Mouse (Mus musculus) left cerebral cortex, adult 9 months (tissue): Measurements from ENCODE around the gene Syt1.

Source experiments
- DNase-seq, 2 experiments: peaks; one replicate each; pipeline ENCODE4 v3.0.0; 2022; ENCODE audit warnings: low spot score in 2 of 2

The Syt1 gene

GRCm38 (mm10) chr10:108649174-108649573 is 361.6 kb downstream of the Syt1 start:
- DNase-seq = no peak

DNA sequence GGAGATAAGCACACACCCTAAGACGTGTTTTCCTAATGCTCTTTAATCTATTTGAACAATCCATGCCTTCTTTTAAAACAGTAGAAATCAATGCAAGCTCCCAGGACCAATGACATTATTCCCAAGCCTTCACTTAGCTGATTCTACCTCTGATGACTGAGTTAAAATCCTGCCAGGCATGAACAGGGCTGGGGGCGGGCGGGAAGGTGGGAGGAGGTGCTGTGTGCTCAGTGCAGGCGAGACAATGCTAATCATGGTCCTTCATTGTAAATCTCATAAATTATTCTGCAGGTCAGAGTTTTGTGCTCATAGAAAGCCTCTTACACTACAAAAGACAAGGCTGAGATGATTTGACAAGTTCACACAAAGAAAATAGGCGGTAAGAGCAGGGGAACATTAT is 366.9 kb downstream of the Syt1 start:
- DNase-seq = no peak

DNA sequence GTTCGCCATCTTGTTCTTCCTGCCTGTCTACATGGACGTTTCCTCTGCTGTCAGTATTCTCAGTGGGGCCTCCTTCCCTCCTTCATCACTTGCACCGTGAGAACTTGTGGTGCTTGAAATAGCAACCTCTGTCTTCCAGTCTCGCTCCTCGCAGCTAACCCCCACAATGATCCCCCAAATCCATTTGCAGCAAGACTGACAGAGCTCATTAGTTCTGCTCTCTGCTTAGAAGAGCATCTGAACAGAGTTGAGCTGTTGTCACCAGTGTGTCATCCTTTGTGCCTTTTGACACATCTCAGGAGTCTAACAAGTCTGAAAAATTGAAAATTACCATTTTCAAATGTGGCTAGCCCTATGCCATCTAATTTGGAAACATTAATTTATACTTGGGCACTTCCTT is 372.7 kb downstream of the Syt1 start:
- DNase-seq = no peak

- DNase-seq = no peak
Measured at GRCm38 (mm10) chr10:108636086-108636485, 374.7 kb downstream of the Syt1 start.

GRCm38 (mm10) chr10:108635616-108636015 is 375.2 kb downstream of the Syt1 start:
- DNase-seq = no peak

DNA sequence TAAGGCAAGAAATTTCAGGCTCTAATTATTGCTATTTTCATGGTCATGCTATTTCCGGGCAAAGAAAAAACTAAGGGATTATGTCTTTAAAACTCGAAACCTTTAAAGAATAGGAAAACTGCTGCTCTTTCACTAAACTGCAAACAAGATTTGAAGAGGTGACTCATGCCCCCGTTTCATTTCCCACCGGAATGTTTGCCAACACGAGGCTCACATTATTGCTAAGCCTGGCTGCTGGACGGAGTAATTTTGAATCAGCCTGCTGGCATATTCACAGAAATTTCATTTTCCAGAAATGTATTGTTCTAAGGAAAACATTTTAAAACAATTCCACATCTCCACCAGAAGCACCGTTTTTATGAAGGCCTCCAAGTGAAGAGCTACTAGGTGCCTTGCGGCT is 379.9 kb downstream of the Syt1 start:
- DNase-seq = peak in 1 of 2 experiments; percentile 37

GRCm38 (mm10) chr10:108626404-108626803 is 384.4 kb downstream of the Syt1 start:
- no peak for DNase-seq

DNA sequence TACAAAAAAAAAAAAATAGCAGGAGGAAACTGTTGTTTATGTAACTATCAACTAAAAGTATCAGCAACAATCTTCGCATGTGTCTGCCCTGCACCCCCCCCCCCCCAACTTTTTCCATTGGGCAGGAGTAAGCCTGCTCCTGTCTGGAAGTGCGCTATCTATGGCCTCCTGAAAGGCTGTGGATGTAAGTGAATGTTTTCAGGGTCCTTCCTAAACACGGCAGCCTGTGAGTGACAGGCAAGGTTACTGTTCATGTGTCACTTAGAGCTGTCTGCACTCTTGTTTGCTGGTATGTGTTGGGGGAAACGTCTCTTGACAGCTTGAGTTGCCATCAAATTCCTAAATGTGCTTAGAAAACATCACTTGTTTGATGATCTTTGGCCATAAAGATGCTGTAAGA is 387.8 kb downstream of the Syt1 start:
- DNase-seq = no peak

DNA sequence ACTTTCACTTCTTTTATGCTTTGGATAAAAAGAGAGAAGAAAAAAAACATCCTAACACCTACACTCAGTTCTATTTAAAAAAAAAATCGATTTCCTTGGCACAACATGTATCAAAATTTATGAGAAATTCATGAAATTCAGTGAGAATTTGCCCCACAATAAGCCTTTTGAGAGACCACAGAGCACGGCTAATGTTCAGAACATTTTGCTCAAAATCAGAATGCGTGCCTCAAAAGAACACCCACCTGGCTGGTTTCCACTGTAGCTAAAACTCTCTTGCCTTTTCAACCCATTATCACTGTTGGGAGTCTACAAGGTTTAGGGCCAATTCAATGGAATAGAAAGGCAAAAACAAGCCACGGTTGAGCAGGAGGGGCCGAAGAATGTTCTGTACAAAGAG is 390.9 kb downstream of the Syt1 start:
- no peak for DNase-seq

DNA sequence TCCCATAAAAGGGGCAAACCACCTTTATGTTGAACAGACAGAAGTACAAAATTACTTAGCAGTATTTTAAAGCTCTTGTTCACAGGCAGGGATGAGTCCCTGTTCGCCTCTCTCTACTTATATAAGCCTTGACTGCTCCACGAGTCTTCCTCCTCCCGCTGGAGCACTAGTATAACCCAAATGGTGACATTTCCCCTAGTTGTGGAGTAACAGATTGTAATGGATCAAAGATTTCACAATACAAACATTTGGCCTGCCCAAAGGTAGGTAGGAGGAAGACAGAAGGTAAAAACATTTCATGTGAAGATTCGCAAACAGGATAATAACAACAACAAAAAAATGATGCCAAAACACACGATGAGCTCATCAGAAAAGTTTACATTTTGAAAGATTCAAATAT is 391.6 kb downstream of the Syt1 start:
- no peak for DNase-seq

DNA sequence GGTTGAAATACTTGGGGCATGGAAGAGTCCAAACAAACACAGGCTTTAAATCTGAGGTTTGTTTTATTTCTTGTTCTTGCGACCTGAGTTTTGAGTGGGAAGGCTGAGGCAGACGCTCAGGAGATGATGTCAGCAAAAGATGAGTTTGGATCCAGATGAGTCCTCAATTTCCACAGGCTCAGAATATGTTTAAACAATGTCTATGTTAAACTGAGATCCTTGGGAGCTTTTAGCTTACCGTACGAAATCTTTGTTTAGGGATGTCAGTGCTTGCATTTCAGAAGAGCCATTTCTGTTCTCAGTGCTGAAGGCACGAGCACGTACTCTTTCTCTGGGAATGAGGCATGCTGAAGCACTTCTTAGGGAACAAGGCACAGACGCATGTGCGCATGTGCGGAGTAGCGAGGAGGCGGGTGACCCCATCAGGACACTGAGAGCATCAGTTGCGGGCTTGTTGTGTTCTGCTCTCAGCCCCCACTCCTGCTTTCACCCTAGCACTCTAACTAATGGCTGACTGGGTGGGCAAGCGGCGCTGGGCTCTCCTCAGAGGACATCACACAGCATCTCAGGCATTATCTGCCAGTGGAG is 400.6 kb downstream of the Syt1 start:
- peak in 1 of 2 experiments; percentile 45 for DNase-seq

- DNase-seq = peak in 1 of 2 experiments; percentile 39
Measured at GRCm38 (mm10) chr10:108601672-108602412, 408.9 kb downstream of the Syt1 start.

DNA sequence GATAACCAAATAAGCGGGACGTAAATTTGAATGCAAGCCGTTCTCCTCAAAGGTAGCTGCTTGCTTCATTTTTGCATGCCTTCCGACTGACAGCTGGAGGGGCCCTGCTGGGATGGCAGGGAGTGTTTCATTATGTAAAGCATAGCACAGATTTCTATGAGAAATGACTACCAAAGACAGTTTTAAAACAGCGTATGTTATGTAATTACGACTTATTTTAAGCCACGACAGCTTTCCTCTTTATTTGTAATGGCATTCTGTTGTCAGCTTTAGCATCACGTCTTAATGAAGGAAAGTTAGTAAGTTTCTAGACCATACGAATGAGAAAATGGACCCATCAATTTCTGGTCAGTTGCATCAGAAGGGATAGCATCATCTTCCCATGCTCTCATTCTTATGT is 410.1 kb downstream of the Syt1 start:
- DNase-seq = peak; percentile 68 to 70

GRCm38 (mm10) chr10:108597385-108597784 is 413.4 kb downstream of the Syt1 start:
- DNase-seq = peak in 1 of 2 experiments; percentile 25

- DNase-seq = no peak
Measured at GRCm38 (mm10) chr10:108596162-108596927, 414.4 kb downstream of the Syt1 start.

GRCm38 (mm10) chr10:108589355-108589754 is 421.4 kb downstream of the Syt1 start:
- no peak for DNase-seq

- DNase-seq = no peak
Measured at GRCm38 (mm10) chr10:108588924-108589323, 421.9 kb downstream of the Syt1 start.

- DNase-seq = no peak
Measured at GRCm38 (mm10) chr10:108583694-108584093, 427.1 kb downstream of the Syt1 start.

DNA sequence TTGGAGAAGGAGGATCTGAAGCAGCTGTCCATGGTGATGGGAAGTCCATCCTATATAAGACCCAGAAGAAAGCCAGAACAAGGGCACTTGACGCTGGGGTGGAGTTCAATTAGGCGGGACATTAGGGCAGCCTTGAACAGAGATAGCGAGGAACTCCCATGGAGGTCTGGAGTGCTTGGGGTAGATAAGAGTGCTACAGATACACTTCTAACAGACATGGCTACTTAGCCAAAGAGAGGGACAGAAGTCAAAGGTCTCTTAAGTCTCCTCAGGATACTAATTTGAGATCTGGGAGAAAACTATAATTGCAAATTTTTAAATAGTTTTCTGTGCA is 428.4 kb downstream of the Syt1 start:
- no peak for DNase-seq

DNA sequence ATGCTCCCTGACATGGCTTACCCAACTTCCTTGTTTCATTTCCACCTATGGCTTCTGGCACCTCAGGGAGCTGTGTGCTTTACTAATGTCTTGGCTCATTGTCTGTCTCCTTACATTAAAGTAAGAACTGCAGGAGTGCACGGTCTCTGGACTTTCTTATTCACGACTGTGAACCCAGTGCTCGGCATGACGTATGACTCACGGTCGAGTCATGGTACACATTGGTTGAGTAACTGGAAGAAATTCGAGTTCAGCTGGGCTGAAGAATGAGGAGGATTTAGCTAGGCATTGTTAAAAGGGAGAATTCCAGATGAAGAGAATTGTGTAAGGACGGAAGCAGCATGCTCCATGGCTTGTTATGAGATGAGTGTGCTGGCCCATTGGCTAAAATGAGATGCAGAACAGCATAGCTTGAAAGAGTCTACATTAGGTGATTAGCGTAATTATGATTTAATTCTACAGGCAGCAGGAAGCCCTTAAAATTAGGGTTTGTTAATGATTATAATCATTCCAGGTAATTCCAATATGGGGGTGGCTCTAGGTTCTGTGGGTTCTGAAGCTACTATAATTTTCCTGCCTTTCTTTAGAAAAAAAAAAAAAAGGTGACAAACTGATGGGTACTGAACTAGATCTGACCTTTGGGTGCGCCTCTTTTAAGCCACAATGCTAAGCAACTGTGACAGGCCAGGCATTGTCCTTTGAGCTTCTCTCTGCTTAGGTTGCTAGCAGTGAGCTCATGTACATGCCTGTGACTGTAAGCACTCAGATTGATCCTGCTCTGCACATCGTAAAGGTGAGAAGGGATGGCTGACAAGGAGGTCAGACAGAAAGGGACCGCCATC is 429.0 kb downstream of the Syt1 start:
- DNase-seq = no peak

GRCm38 (mm10) chr10:108580786-108581420 is 429.9 kb downstream of the Syt1 start:
- no peak for DNase-seq

GRCm38 (mm10) chr10:108579396-108579795 is 431.4 kb downstream of the Syt1 start:
- no peak for DNase-seq
